Mouse (Mus musculus): ENCODE data around the gene Odf4. TPM values are rescaled to one million over a fixed set of nuclear protein-coding genes. Genes with fewer than 3 reads are reported as not detected.

Odf4 gene
- polyA plus RNA-seq, 1 experiment from 2014 or later: not detected

- Histone ChIP-seq H3K9ac (no peak overlapping the region), H3K4me3 (ENCODE audit: low read depth, low read length) (no peak overlapping the region), H3K27me3 (ENCODE audit: insufficient read depth, low read length) (no peaks in the 10 kb centered on the region), H3K36me3 (ENCODE audit: insufficient read depth) (no peaks in the 10 kb centered on the region), H3K27ac (ENCODE audit: low read depth) (no peak overlapping the region), H3K4me2 (no peak overlapping the region), H3K9me3 (ENCODE audit: low read depth, low read length) (no peaks in the 10 kb centered on the region), H3K4me1 (ENCODE audit: insufficient read depth) (peaks cover 3% of the 10 kb centered on the region; the same call in 1 of the 2 replicates)
- 53% methylated on average over 4 of the region's 4 CpGs for WGBS
- ATAC-seq (ENCODE audit: insufficient read depth) (no peak), DNase-seq (peak; percentile 76)
- TF ChIP-seq CTCF (IDR thresholded peaks at IDR 0.05; ENCODE audit: low read depth): peak; percentile 83
Observed at GRCm38 (mm10) chr11:68897120-68897519, 29.8 kb downstream of the Odf4 start.

DNA sequence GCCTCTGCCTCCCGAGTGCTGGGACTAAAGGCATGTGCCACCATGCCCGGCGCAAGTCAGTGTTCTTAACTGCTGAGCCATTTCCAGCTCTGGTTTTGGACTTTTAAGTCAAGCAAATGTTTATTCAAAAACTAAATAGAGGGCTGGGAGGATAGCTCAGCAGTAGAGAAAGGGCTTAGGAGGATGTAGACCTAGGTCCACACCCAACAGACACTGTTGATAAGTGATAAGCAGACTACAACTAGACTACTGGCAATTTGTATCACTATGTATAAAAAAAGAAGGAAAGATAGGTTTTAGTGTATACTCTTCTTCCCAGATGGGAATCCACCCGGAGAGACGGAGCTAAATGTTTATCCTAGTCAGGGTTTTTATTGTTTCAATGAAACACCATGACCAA lies 30.6 kb downstream of the Odf4 start:
- Histone ChIP-seq H3K36me3 (ENCODE audit: insufficient read depth) (no peaks in the 10 kb centered on the region), H3K4me3 (ENCODE audit: low read depth, low read length) (no peak overlapping the region), H3K9ac (no peak overlapping the region), H3K27ac (ENCODE audit: low read depth) (no peak overlapping the region), H3K9me3 (ENCODE audit: low read depth, low read length) (no peaks in the 10 kb centered on the region), H3K4me2 (no peak overlapping the region), H3K4me1 (ENCODE audit: insufficient read depth) (peaks cover 6% of the 10 kb centered on the region; the same call in 1 of the 2 replicates), H3K27me3 (ENCODE audit: insufficient read depth, low read length) (no peaks in the 10 kb centered on the region)
- ATAC-seq (ENCODE audit: insufficient read depth) (no peak), DNase-seq (no peak)
- no peak for TF ChIP-seq CTCF (IDR thresholded peaks at IDR 0.05; ENCODE audit: low read depth)
- WGBS: 85% methylated on average over 5 of the region's 5 CpGs

DNA sequence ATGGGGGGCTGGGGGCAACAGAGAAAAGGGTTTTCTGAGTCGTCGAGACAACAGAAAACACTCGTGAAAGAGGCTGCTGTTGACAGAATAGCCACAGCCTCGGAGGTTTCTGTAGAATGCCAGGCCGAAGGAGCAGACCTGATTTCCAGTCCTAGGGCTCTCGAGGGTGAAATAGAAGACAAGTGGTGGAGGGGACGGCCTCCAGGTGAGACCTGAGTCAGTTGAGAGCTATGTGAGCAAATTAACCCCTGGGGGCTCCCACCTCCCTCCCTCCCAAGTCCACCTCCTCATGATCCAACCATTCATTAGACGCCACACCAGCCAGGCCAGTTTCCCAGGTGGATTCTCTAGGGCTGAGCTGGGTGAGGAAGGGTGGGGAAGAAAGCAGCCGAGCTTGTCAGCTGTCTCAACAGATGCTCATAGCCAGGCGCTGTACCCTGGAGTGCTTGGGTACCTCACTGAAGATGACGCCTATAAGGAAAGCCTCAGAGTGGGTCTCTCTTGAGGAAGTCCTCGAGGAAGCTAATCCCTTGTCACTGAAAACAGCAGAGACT lies 32.9 kb downstream of the Odf4 start:
- H3K9ac ChIP-seq: no peak overlapping the region
- H3K27ac ChIP-seq (ENCODE audit: low read depth): no peak overlapping the region
- DNase-seq (no peak), ATAC-seq (ENCODE audit: insufficient read depth) (no peak)
- 58% methylated on average over 12 of the region's 12 CpGs for WGBS
- H3K4me3 ChIP-seq (ENCODE audit: low read depth, low read length): no peak overlapping the region
- no peaks in the 10 kb centered on the region for H3K27me3 ChIP-seq (ENCODE audit: insufficient read depth, low read length)
- TF ChIP-seq CTCF (IDR thresholded peaks at IDR 0.05; ENCODE audit: low read depth): no peak
- H3K4me2 ChIP-seq: no peak overlapping the region
- no peaks in the 10 kb centered on the region for H3K36me3 ChIP-seq (ENCODE audit: insufficient read depth)
- 0 out of 2 replicates have a peak, but pooled peaks cover 3% of the 10 kb centered on the region for H3K4me1 ChIP-seq (ENCODE audit: insufficient read depth)
- H3K9me3 ChIP-seq (ENCODE audit: low read depth, low read length): no peaks in the 10 kb centered on the region

DNA sequence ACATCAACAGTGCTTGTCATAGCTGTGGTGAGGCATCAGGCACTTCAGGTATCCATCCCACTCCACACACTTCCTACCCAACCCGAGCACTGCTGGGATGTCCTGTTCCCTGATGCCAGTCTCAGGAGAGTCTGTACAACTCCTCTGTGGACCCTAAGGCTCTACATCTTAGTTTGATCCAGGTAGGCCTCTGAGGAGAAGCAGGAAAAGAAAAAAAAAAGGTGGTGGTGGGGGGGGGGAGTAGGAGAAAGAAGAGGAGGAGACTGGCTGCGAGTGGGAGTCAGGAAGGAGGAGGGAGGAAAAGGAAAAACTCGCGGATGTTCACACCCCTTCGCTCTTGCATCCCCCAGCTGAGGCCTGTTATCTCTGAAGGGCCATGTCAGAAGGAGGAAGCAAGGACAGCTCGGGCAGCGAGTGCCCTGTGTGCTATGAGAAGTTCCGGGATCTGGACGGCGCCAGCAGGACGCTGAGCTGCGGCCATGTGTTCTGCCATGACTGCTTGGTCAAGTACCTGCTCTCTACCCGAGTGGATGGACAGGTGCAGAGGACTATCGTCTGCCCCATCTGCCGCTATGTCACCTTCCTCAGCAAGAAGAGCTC lies 34.5 kb downstream of the Odf4 start:
- H3K27ac ChIP-seq (ENCODE audit: low read depth): no peak overlapping the region
- no peak for TF ChIP-seq CTCF (IDR thresholded peaks at IDR 0.05; ENCODE audit: low read depth)
- no peaks in the 10 kb centered on the region for H3K36me3 ChIP-seq (ENCODE audit: insufficient read depth)
- ATAC-seq (ENCODE audit: insufficient read depth) (no peak; the same call in 1 of the 2 replicates), DNase-seq (peak; percentile 40)
- 0 out of 2 replicates have a peak, but pooled peaks cover 3% of the 10 kb centered on the region for H3K4me1 ChIP-seq (ENCODE audit: insufficient read depth)
- 50% methylated on average over 15 of the region's 15 CpGs for WGBS
- H3K27me3 ChIP-seq (ENCODE audit: insufficient read depth, low read length): no peaks in the 10 kb centered on the region
- H3K4me2 ChIP-seq: no peak overlapping the region
- no peak overlapping the region for H3K9ac ChIP-seq
- H3K9me3 ChIP-seq (ENCODE audit: low read depth, low read length): no peaks in the 10 kb centered on the region
- H3K4me3 ChIP-seq (ENCODE audit: low read depth, low read length): no peak overlapping the region

DNA sequence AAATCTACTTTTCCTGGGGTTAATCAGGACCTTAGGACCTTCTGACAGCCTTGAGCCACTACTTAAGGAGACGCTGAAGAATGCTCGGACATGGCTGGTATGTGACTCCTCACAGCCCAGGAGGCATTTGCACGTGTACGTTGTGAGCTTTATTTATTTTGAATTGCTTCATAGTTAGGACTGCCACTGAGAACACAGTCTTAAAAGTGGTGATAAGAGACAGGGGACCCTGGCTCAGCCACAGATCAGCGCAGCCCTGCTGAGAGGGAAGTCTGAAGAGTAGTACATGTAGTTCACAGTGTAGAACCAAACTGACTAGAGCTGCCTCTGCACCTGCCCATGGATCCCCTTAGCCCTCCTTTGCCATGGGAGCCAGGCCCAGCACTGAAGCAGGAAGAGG lies 35.1 kb downstream of the Odf4 start:
- no peak overlapping the region for H3K4me3 ChIP-seq (ENCODE audit: low read depth, low read length)
- H3K4me2 ChIP-seq: no peak overlapping the region
- ATAC-seq (ENCODE audit: insufficient read depth) (no peak), DNase-seq (no peak)
- H3K27ac ChIP-seq (ENCODE audit: low read depth): no peak overlapping the region
- H3K27me3 ChIP-seq (ENCODE audit: insufficient read depth, low read length): no peaks in the 10 kb centered on the region
- no peak overlapping the region for H3K9ac ChIP-seq
- H3K36me3 ChIP-seq (ENCODE audit: insufficient read depth): no peaks in the 10 kb centered on the region
- H3K9me3 ChIP-seq (ENCODE audit: low read depth, low read length): no peaks in the 10 kb centered on the region
- WGBS: 36% methylated on average over 5 of the region's 5 CpGs
- TF ChIP-seq CTCF (IDR thresholded peaks at IDR 0.05; ENCODE audit: low read depth): no peak
- 0 out of 2 replicates have a peak, but pooled peaks cover 3% of the 10 kb centered on the region for H3K4me1 ChIP-seq (ENCODE audit: insufficient read depth)

GRCm38 (mm10) chr11:68890625-68891024 lies 36.3 kb downstream of the Odf4 start:
- 21% methylated on average over 2 of the region's 2 CpGs for WGBS
- ATAC-seq (ENCODE audit: insufficient read depth): no peak
- Histone ChIP-seq H3K4me2 (no peak overlapping the region), H3K4me3 (ENCODE audit: low read depth, low read length) (no peak overlapping the region), H3K27me3 (ENCODE audit: insufficient read depth, low read length) (no peaks in the 10 kb centered on the region), H3K27ac (ENCODE audit: low read depth) (no peak overlapping the region), H3K36me3 (ENCODE audit: insufficient read depth) (no peaks in the 10 kb centered on the region), H3K9me3 (ENCODE audit: low read depth, low read length) (no peaks in the 10 kb centered on the region), H3K4me1 (ENCODE audit: insufficient read depth) (0 out of 2 replicates have a peak, but pooled peaks cover 3% of the 10 kb centered on the region), H3K9ac (no peak overlapping the region)
- TF ChIP-seq CTCF (IDR thresholded peaks at IDR 0.05; ENCODE audit: low read depth): no peak
- peak; percentile 33 for DNase-seq

DNA sequence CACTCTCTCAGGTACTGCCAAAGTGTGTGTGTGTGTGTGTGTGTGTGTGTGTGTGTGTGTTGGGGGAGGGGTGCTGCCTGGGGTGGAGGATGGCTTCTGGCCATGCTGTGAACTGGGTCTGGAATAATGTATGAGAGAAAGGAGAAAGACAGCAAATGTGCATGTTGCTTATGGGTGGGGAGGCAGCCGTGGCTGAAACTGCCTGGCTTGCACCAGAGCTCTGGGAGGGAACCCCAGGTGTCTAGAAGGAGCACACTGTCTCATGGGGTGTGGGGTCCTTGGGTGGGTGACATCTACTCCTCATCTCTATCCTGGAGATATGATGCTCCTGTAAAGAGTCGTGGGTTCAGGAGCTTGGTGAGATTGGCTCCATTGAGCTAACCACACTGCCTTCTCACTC lies 38.2 kb downstream of the Odf4 start:
- WGBS: 85% methylated on average over 2 of the region's 2 CpGs

More for the DNA sequence above, 38.2 kb downstream of the Odf4 start:
- Histone ChIP-seq H3K4me1 (ENCODE audit: insufficient read depth) (0 out of 2 replicates have a peak, but pooled peaks cover 3% of the 10 kb centered on the region), H3K4me2 (no peak overlapping the region), H3K27ac (ENCODE audit: low read depth) (no peak overlapping the region), H3K9me3 (ENCODE audit: low read depth, low read length) (no peaks in the 10 kb centered on the region), H3K4me3 (ENCODE audit: low read depth, low read length) (no peak overlapping the region), H3K27me3 (ENCODE audit: insufficient read depth, low read length) (no peaks in the 10 kb centered on the region), H3K36me3 (ENCODE audit: insufficient read depth) (no peaks in the 10 kb centered on the region), H3K9ac (no peak overlapping the region)
- no peak for ATAC-seq (ENCODE audit: insufficient read depth)
- no peak for DNase-seq
- TF ChIP-seq CTCF (IDR thresholded peaks at IDR 0.05; ENCODE audit: low read depth): no peak
